Mouse (Mus musculus) midbrain, embryonic 15.5 days (tissue): Measurements from ENCODE around the gene Dlx5. TPM values are rescaled to one million over a fixed set of nuclear protein-coding genes. Genes with fewer than 3 reads are reported as not detected.

Experiments
- polyA plus RNA-seq: library from polyadenylated mRNA; unstranded; fragments of >200 nt; fragmentation: Nextera tagmentation; extraction: Ambion mirVana; gene quantifications from 2 replicates; pipeline ENCODE4 v1.2.1, GENCODE M21; 2015

Gene Dlx5
- polyA plus RNA-seq, 1 experiment from 2014 or later = 19.0 TPM

Other genes with a start within 250 kb of the Dlx5 start
- gene Dlx6, start 18.8 kb downstream of the Dlx5 start, polyA plus RNA-seq = 2.4 and 3.6 TPM in 2 replicates
- 6.4 and 6.9 TPM in 2 replicates for gene Sdhaf3, start 73.9 kb upstream of the Dlx5 start, polyA plus RNA-seq